Mouse (Mus musculus) cerebellum, adult 9-10 months (tissue): ENCODE data around the gene Flnc.
"Not testable (repeated sequence)": the region's sequence is repeated elsewhere in the genome, so short reads cannot be mapped to it uniquely, and the experiment has no call there.

Source experiments
- DNase-seq: peaks from one replicate; pipeline ENCODE4 v3.0.0; 2022

The Flnc gene

GRCm38 (mm10) chr6:29433038-29433803, at the start of gene Flnc:
TSS of gene Flnc (plus strand) at chr6:29433256.
- DNase-seq: no peak

- no peak for DNase-seq
These were observed 45.0 kb upstream of the Flnc start, which contains the start of gene Opn1sw for GRCm38 (mm10) chr6:29388052-29388518. TSS of gene Opn1sw (minus strand) at chr6:29388468.

- DNase-seq: peak; percentile 89
These were observed 44.4 kb upstream of the Flnc start for GRCm38 (mm10) chr6:29388606-29389080.

GRCm38 (mm10) chr6:29389425-29389824, 43.6 kb upstream of the Flnc start:
- no peak for DNase-seq

GRCm38 (mm10) chr6:29390500-29390899, 42.6 kb upstream of the Flnc start:
- DNase-seq: not testable (repeated sequence)

- not testable (repeated sequence) for DNase-seq
These were observed 41.8 kb upstream of the Flnc start for GRCm38 (mm10) chr6:29391241-29391640.

GRCm38 (mm10) chr6:29391802-29392201, 41.3 kb upstream of the Flnc start:
- no peak for DNase-seq

- DNase-seq: no peak
These were observed 38.8 kb upstream of the Flnc start for GRCm38 (mm10) chr6:29394286-29394685.

- peak; percentile 89 for DNase-seq
These were observed 36.9 kb upstream of the Flnc start, which contains the start of gene Ccdc136 for GRCm38 (mm10) chr6:29395910-29396713. TSS of gene Ccdc136 (plus strand) at chr6:29396309.

GRCm38 (mm10) chr6:29396714-29397540, 36.1 kb upstream of the Flnc start:
- DNase-seq: no peak

- peak; percentile 80 for DNase-seq
These were observed 35.5 kb upstream of the Flnc start for GRCm38 (mm10) chr6:29397575-29397974.

GRCm38 (mm10) chr6:29399851-29400250, 33.2 kb upstream of the Flnc start:
- no peak for DNase-seq

GRCm38 (mm10) chr6:29402693-29403342, 30.2 kb upstream of the Flnc start:
- DNase-seq: no peak

- no peak for DNase-seq
These were observed 26.6 kb upstream of the Flnc start for GRCm38 (mm10) chr6:29406412-29406811.

GRCm38 (mm10) chr6:29415446-29415845, 17.6 kb upstream of the Flnc start:
- no peak for DNase-seq

GRCm38 (mm10) chr6:29420596-29420995, 12.5 kb upstream of the Flnc start:
- no peak for DNase-seq

GRCm38 (mm10) chr6:29425118-29425517, 7.9 kb upstream of the Flnc start:
- DNase-seq: no peak

- no peak for DNase-seq
These were observed 6.7 kb upstream of the Flnc start for GRCm38 (mm10) chr6:29426331-29426730.

- DNase-seq: no peak
These were observed 4.9 kb upstream of the Flnc start for GRCm38 (mm10) chr6:29428171-29428570.

GRCm38 (mm10) chr6:29430681-29431420, 2.2 kb upstream of the Flnc start:
- DNase-seq: no peak

GRCm38 (mm10) chr6:29431473-29431872, 1.6 kb upstream of the Flnc start:
- DNase-seq: no peak
